Mouse (Mus musculus) kidney, postnatal 0 days (tissue): Measurements from ENCODE around the gene Junb. TPM values are rescaled to one million over a fixed set of nuclear protein-coding genes. Genes with fewer than 3 reads are reported as not detected.

ENCODE experiments used
- ATAC-seq: fragments of 200-750 bp; cut with Nextera tagmentation; replicated peaks from 2 replicates; pipeline ENCODE4 v1.8.0; 2017; ENCODE audit warnings: low read depth, moderate number of reproducible peaks, moderate TSS enrichment, moderate library complexity; ENCODE audit not compliant: low FRiP score
- DNase-seq: peaks from one replicate; pipeline ENCODE4 v3.0.0-alpha.2; 2016; ENCODE audit warnings: low spot score
- H3K27ac ChIP-seq: fragments of 300-500 bp; sonication (generic); 2 replicates; pipeline ENCODE4 v1.5.1; 2014; ENCODE audit warnings: mild to moderate bottlenecking
- H3K27me3 ChIP-seq: fragments of 300-500 bp; sonication (generic); 2 replicates; pipeline ENCODE4 v1.6.1; 2014; ENCODE audit warnings: low read length, mixed read lengths; ENCODE audit not compliant: insufficient read depth
- H3K36me3 ChIP-seq: fragments of 300-500 bp; sonication (generic); 2 replicates; pipeline ENCODE4 v1.6.1; 2014; ENCODE audit warnings: low read length, mixed read lengths; ENCODE audit not compliant: insufficient read depth
- H3K4me1 ChIP-seq: fragments of 300-500 bp; sonication (generic); replicated peaks from 2 replicates; pipeline ENCODE4 v1.6.1; 2014; ENCODE audit warnings: antibody characterized with exemption, low read length, mixed read lengths; ENCODE audit not compliant: insufficient read depth
- H3K4me2 ChIP-seq: fragments of 300-500 bp; sonication (generic); 2 replicates; pipeline ENCODE4 v1.6.1; 2014; ENCODE audit warnings: mild to moderate bottlenecking, low read length, moderate library complexity, mixed read lengths
- H3K4me3 ChIP-seq: fragments of 300-500 bp; sonication (generic); replicated peaks from 2 replicates; pipeline ENCODE4 v1.5.1; 2014; ENCODE audit warnings: low read depth, low read length
- H3K9ac ChIP-seq: fragments of 300-500 bp; sonication (generic); 2 replicates; pipeline ENCODE4 v1.6.1; 2014; ENCODE audit warnings: low read depth, low read length
- H3K9me3 ChIP-seq: fragments of 300-500 bp; sonication (generic); replicated peaks from 2 replicates; pipeline ENCODE4 v1.6.1; 2016; ENCODE audit warnings: low read length, inconsistent platforms, mixed read lengths
- CTCF ChIP-seq: IDR thresholded peaks from 2 replicates; pipeline ENCODE4 v1.5.1; 2016; ENCODE audit warnings: antibody characterized with exemption, low read depth, mild to moderate bottlenecking, moderate library complexity
- WGBS: fragments of 180-500 bp; shearing (Covaris S2); extraction: QIAGEN DNeasy Blood & Tissue Kit; methylation state at CpG from one replicate; pipeline ENCODE4 v1.1.7; 2014; 5-methylcytosine and 5-hydroxymethylcytosine counted together
- polyA plus RNA-seq: library from polyadenylated mRNA; unstranded; fragments of >200 nt; fragmentation: Nextera tagmentation; extraction: Ambion mirVana; gene quantifications from 2 replicates; pipeline ENCODE4 v1.2.1, GENCODE M21; 2015

The Junb gene
- polyA plus RNA-seq, 1 experiment from 2014 or later: 27.7 TPM

DNA sequence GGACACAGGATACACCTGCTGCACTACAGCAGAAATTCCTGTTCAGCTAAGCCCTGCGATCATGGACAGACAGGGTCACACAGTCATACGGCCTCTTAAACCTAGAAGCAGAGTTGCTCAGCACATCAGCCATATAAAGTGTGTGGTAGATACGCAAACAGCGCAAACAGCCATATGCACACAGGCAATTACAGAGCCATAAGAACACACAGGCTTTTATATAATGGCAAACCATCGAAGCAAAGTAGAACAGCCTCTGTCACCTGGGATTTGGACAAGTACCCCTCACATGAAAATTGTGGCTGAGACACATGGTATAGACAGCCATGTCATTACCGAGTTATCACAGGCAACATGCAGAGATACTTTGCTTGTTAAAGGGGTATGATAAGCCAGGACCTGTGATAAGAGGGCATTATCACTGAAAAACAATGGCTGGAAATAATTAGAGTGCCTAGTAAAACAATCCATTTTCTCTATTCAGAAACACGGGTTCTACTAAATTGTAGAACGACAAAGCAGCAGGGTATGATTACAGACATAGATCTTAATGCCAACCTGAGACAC is 7.9 kb upstream of the Junb start:
- H3K9me3 ChIP-seq: no peaks in the 10 kb centered on the region
- H3K4me2 ChIP-seq: peak overlapping the region; percentile 99
- H3K27ac ChIP-seq: peak overlapping the region; percentile 91
- peaks cover 49% of the 10 kb centered on the region for H3K4me1 ChIP-seq
- H3K9ac ChIP-seq: peak overlapping the region; percentile 62; the same call in 1 of the 2 replicates
- no peak for ATAC-seq
- no peak for DNase-seq
- no peak for TF ChIP-seq CTCF
- no peaks in the 10 kb centered on the region for H3K27me3 ChIP-seq
- 38% methylated on average over 8 of the region's 8 CpGs for WGBS
- peak overlapping the region; percentile 45 for H3K4me3 ChIP-seq
- H3K36me3 ChIP-seq: no peaks in the 10 kb centered on the region

DNA sequence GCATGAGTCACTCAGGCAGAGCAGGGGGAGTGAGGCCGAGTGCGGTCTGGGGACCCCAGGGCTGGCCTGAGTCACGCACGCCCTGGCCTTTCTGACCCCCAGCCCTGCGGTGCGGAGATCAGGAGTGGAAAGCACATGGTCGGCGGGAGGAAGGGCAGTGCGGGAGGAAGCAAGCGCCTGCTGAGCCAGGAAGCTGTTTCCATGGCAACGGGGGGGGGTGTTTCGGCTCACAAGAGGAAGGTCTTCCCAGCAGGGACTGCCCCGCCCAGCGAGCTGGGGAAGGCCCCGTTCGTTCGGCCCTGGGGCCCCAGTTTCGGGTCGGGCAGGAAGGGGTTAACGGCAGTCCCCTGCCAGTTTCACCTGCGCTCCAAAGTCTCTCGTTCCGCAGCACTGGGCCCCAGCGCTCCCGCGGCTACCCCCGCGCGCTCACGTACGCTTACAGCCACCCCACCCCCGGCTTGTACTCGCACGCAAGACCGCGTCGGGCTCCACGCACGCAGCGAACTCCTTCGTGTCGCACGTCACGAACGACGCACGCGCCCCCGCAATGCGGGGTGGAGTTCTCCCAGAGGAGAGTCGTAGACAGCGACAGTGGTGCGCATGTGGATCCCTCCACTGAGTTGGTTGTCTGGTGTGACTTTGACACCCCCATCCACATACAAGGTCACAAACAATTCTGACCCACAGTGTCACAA is 7.3 kb upstream of the Junb start:
- Histone ChIP-seq H3K4me3 (peak overlapping the region; percentile 45), H3K27ac (peak overlapping the region; percentile 91), H3K4me2 (peak overlapping the region; percentile 99), H3K36me3 (no peaks in the 10 kb centered on the region), H3K9me3 (no peaks in the 10 kb centered on the region), H3K27me3 (no peaks in the 10 kb centered on the region), H3K9ac (peak overlapping the region; percentile 62), H3K4me1 (peaks cover 49% of the 10 kb centered on the region)
- no peak for TF ChIP-seq CTCF
- under 1% methylated on average over 53 of the region's 53 CpGs for WGBS
- DNase-seq: peak; percentile 85
- ATAC-seq: peak; percentile 23

DNA sequence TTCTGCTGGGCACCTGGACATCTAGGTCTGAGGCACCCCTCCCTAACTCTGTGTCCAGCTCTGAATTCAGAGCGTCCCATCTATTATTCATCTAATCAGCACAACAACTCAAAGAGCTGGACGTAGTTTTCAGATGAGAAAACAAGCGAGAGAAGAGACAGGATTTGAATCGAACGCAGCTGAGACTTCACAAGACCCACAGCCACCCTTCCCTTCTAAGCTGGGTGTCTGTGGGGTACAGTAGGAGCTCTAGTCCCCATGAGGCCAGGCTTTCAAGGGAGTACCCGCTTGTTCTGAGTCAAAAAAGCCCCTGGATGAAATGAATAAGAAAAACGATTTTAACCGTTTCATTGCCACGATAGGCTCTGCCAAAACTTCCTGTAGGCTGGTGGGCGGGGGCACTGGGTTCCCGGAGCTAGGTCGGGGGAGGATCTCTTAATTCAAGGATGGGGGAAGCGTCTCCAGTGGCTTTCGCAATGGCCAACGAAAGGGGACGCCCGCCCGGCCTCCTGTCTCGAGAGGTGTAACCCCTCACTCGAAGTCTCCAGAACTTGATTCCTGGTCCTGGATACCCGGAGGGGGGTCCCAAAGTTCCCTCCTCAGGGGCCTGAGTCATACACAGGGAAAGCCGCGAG is 6.6 kb upstream of the Junb start:
- ATAC-seq (no peak), DNase-seq (peak; percentile 52)
- H3K27ac ChIP-seq: peak overlapping the region; percentile 91
- H3K36me3 ChIP-seq: no peaks in the 10 kb centered on the region
- H3K4me1 ChIP-seq: peaks cover 53% of the 10 kb centered on the region
- WGBS: 0% methylated on average over 23 of the region's 23 CpGs
- H3K9me3 ChIP-seq: no peaks in the 10 kb centered on the region
- TF ChIP-seq CTCF: no peak
- H3K9ac ChIP-seq: peak overlapping the region; percentile 62
- H3K4me3 ChIP-seq: peak overlapping the region; percentile 45
- H3K27me3 ChIP-seq: no peaks in the 10 kb centered on the region
- H3K4me2 ChIP-seq: peak overlapping the region; percentile 99

GRCm38 (mm10) chr8:84984294-84985048 is 6.0 kb upstream of the Junb start:
- Histone ChIP-seq H3K36me3 (no peaks in the 10 kb centered on the region), H3K9ac (peak overlapping the region; percentile 62; the same call in 1 of the 2 replicates), H3K9me3 (no peaks in the 10 kb centered on the region), H3K27me3 (no peaks in the 10 kb centered on the region), H3K27ac (peak overlapping the region; percentile 91), H3K4me3 (0 out of 2 replicates have a peak overlapping the region, but pooled peaks have one; percentile 45), H3K4me2 (peak overlapping the region; percentile 99), H3K4me1 (peaks cover 56% of the 10 kb centered on the region)
- DNase-seq: no peak
- 5% methylated on average over 16 of the region's 16 CpGs for whole genome bisulfite sequencing
- TF ChIP-seq CTCF: no peak
- no peak; the same call in 1 of the 2 replicates for ATAC-seq

- ATAC-seq: no peak
- WGBS: 58% methylated on average over 3 of the region's 3 CpGs
- H3K9ac ChIP-seq: no peak overlapping the region
- H3K27ac ChIP-seq: peak overlapping the region; percentile 96
- no peaks in the 10 kb centered on the region for H3K36me3 ChIP-seq
- no peak overlapping the region for H3K4me3 ChIP-seq
- H3K4me1 ChIP-seq: peaks cover 62% of the 10 kb centered on the region
- H3K4me2 ChIP-seq: 0 out of 2 replicates have a peak overlapping the region, but pooled peaks have one; percentile 0
- TF ChIP-seq CTCF: no peak
- DNase-seq: no peak
- no peaks in the 10 kb centered on the region for H3K9me3 ChIP-seq
- H3K27me3 ChIP-seq: no peaks in the 10 kb centered on the region
Measured at GRCm38 (mm10) chr8:84982499-84983011, 4.0 kb upstream of the Junb start.
